Mouse (Mus musculus): Measurements from ENCODE around the gene Fzd5. TPM values are rescaled to one million over a fixed set of nuclear protein-coding genes. Genes with fewer than 3 reads are reported as not detected.

The Fzd5 gene
- polyA plus RNA-seq, 2 experiments: 2.1 to 3.9 TPM

DNA sequence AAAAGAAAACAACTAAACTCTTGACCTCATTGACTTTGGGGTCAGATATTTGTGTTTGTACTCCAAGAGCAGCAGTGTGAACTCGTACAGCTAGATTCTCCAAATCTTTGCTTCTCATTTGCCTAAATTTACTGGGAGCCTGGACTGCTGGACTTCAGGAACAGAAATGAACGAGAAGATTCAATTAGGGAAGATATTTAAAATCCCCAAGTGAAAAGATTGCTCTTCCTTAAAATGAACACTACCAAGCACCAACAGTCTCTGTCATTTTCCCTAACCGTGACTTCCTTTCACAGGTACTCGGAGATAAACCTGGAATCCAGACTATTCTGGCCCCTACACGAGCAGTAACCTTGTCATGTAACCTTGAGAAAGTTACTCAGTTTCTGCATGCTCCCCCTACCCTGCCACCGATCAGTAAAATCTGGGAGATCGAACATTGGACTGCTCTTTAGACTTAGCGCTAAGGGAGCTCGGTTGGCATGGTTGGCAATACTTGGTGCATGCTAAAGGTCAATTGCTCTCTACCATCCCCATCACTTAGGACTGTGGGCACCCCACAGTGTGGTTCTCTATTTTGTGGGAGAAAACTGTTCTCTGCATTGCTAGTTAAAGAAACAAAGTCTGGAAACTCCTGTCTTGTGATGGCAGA is 47.9 kb downstream of the Fzd5 start:
- no peak for TF ChIP-seq POLR2A (IDR thresholded peaks at IDR 0.05; ENCODE audit: borderline replicate concordance, extremely low read depth, insufficient read depth, insufficient read length)
- Histone ChIP-seq H3K4me1 (ENCODE audit: control insufficient read depth, insufficient read depth, low read length) (peaks cover 20% of the 10 kb centered on the region), H3K9me3 (ENCODE audit: control insufficient read depth, low read length) (no peaks in the 10 kb centered on the region), H3K27me3 (ENCODE audit: control insufficient read depth, insufficient read depth, low read length) (no peaks in the 10 kb centered on the region), H3K4me2 (replicated peaks; ENCODE audit: low read depth, low read length, severe bottlenecking) (peak overlapping the region; percentile 86), H3K27ac (replicated peaks; ENCODE audit: low read depth, low read length) (no peak overlapping the region), H3K9ac (ENCODE audit: low read depth, low read length, severe bottlenecking) (peak overlapping the region; percentile 52), H3K4me3 (replicated peaks; ENCODE audit: low read length) (peak overlapping the region; percentile 84), H3K36me3 (ENCODE audit: control insufficient read depth, insufficient read depth, low read length) (no peaks in the 10 kb centered on the region)
- no peak for ATAC-seq (ENCODE audit: low FRiP score, low read depth)
- DNase-seq (ENCODE audit: low spot score): no peak
- WGBS: 23% methylated on average over 9 of the region's 9 CpGs

DNA sequence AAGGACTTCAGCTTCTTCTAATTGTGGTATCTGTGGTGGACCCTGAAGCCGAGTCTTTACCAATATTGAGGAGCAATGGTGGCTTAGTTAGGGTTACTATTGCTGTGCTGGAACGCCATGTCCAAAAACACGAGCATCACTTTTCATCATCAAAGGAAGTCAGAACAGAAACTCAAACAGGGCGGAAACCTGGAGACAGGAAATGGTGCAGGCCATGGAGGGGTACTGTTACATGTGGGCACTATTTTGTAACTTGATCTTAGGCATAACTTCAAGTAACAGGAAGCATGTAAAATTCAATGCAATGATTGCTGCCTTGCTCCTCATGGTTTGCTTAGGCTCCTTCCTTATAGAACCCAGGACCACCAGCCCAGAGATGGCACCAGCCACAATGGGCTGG is 49.5 kb downstream of the Fzd5 start:
- no peaks in the 10 kb centered on the region for H3K9me3 ChIP-seq (ENCODE audit: control insufficient read depth, low read length)
- WGBS: 61% methylated on average over 4 of the region's 4 CpGs
- no peak for TF ChIP-seq POLR2A (IDR thresholded peaks at IDR 0.05; ENCODE audit: borderline replicate concordance, extremely low read depth, insufficient read depth, insufficient read length)
- peaks cover 14% of the 10 kb centered on the region for H3K4me1 ChIP-seq (ENCODE audit: control insufficient read depth, insufficient read depth, low read length)
- H3K27me3 ChIP-seq (ENCODE audit: control insufficient read depth, insufficient read depth, low read length): no peaks in the 10 kb centered on the region
- no peak for ATAC-seq (ENCODE audit: low FRiP score, low read depth)
- H3K9ac ChIP-seq (ENCODE audit: low read depth, low read length, severe bottlenecking): no peak overlapping the region
- H3K36me3 ChIP-seq (ENCODE audit: control insufficient read depth, insufficient read depth, low read length): no peaks in the 10 kb centered on the region
- H3K4me3 ChIP-seq (replicated peaks; ENCODE audit: low read length): no peak overlapping the region
- no peak for DNase-seq (ENCODE audit: low spot score)
- no peak overlapping the region for H3K27ac ChIP-seq (replicated peaks; ENCODE audit: low read depth, low read length)
- H3K4me2 ChIP-seq (replicated peaks; ENCODE audit: low read depth, low read length, severe bottlenecking): no peak overlapping the region

DNA sequence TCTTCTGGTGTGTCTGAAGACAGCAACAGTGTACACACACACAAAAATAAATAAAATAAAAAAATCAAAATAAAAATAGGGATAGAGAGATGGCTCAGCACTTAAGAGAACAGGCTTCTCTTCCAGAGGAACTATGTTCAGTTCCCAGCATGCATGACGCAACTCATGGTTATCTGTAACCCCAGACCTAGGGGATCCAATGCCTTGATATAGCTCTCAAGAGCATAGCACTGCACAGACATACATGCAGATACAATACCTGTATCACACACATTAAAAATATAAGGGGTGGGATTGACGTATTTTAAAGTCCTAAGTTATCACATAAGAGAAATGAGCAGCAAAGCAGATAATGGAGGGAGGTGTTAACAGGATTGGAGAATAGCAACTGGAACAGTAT is 53.1 kb downstream of the Fzd5 start:
- no peak overlapping the region for H3K4me2 ChIP-seq (replicated peaks; ENCODE audit: low read depth, low read length, severe bottlenecking)
- no peak for TF ChIP-seq POLR2A (IDR thresholded peaks at IDR 0.05; ENCODE audit: borderline replicate concordance, extremely low read depth, insufficient read depth, insufficient read length)
- H3K36me3 ChIP-seq (ENCODE audit: control insufficient read depth, insufficient read depth, low read length): no peaks in the 10 kb centered on the region
- 99% methylated on average over 2 of the region's 2 CpGs for WGBS
- DNase-seq (ENCODE audit: low spot score) (no peak), ATAC-seq (ENCODE audit: low FRiP score, low read depth) (no peak)
- no peak overlapping the region for H3K9ac ChIP-seq (ENCODE audit: low read depth, low read length, severe bottlenecking)
- no peak overlapping the region for H3K27ac ChIP-seq (replicated peaks; ENCODE audit: low read depth, low read length)
- no peak overlapping the region for H3K4me3 ChIP-seq (replicated peaks; ENCODE audit: low read length)
- no peaks in the 10 kb centered on the region for H3K9me3 ChIP-seq (ENCODE audit: control insufficient read depth, low read length)
- 0 out of 2 replicates have a peak, but pooled peaks cover under 1% of the 10 kb centered on the region for H3K4me1 ChIP-seq (ENCODE audit: control insufficient read depth, insufficient read depth, low read length)
- no peaks in the 10 kb centered on the region for H3K27me3 ChIP-seq (ENCODE audit: control insufficient read depth, insufficient read depth, low read length)

DNA sequence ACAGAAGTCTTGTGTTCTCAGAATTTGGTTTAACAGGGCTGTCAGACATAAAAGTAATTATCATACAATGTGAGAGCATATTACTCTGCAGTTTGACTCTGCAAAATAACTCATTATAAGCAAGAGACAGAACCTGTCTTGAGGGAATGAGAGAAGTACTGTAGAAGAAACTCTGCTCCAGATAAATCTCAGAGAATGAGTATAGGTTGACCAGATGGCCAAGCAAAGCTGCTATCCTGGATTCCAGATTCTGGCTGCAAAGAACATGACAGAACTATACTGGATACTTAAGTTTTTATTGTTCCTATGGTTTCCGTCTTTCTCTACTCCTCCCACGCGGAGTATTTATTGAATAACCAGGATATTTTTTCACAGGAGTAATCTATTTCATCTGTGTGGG is 54.5 kb downstream of the Fzd5 start:
- no peaks in the 10 kb centered on the region for H3K36me3 ChIP-seq (ENCODE audit: control insufficient read depth, insufficient read depth, low read length)
- no peak for DNase-seq (ENCODE audit: low spot score)
- H3K4me1 ChIP-seq (ENCODE audit: control insufficient read depth, insufficient read depth, low read length): no peaks in the 10 kb centered on the region
- no peak overlapping the region for H3K9ac ChIP-seq (ENCODE audit: low read depth, low read length, severe bottlenecking)
- H3K9me3 ChIP-seq (ENCODE audit: control insufficient read depth, low read length): no peaks in the 10 kb centered on the region
- TF ChIP-seq POLR2A (IDR thresholded peaks at IDR 0.05; ENCODE audit: borderline replicate concordance, extremely low read depth, insufficient read depth, insufficient read length): no peak
- no peaks in the 10 kb centered on the region for H3K27me3 ChIP-seq (ENCODE audit: control insufficient read depth, insufficient read depth, low read length)
- no peak overlapping the region for H3K4me2 ChIP-seq (replicated peaks; ENCODE audit: low read depth, low read length, severe bottlenecking)
- no peak overlapping the region for H3K4me3 ChIP-seq (replicated peaks; ENCODE audit: low read length)
- ATAC-seq (ENCODE audit: low FRiP score, low read depth): no peak
- H3K27ac ChIP-seq (replicated peaks; ENCODE audit: low read depth, low read length): no peak overlapping the region
- WGBS: 83% methylated on average over 3 of the region's 3 CpGs

DNA sequence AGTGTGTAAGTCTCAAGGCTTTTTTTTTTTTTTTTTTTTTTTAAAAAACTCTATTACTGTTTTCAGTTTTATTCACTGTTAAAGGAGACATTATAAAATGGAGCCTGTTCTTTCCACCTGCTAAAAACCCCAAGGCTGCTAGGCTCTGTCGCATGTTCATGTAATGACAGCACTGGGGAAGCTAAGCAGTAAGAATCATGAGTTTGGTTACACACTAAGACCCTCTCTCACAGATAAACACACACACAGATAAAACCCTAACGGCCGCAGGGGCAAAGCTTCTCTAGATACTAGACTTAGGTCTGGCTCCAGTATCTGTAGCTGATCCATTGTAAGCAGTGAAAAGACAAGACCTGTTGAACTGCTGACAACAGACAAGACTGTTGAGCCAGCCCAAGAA is 56.1 kb downstream of the Fzd5 start:
- Histone ChIP-seq H3K9ac (ENCODE audit: low read depth, low read length, severe bottlenecking) (no peak overlapping the region), H3K4me3 (replicated peaks; ENCODE audit: low read length) (no peak overlapping the region), H3K36me3 (ENCODE audit: control insufficient read depth, insufficient read depth, low read length) (no peaks in the 10 kb centered on the region), H3K27ac (replicated peaks; ENCODE audit: low read depth, low read length) (no peak overlapping the region), H3K9me3 (ENCODE audit: control insufficient read depth, low read length) (no peaks in the 10 kb centered on the region), H3K4me1 (ENCODE audit: control insufficient read depth, insufficient read depth, low read length) (peaks cover 3% of the 10 kb centered on the region; the same call in 1 of the 2 replicates), H3K4me2 (replicated peaks; ENCODE audit: low read depth, low read length, severe bottlenecking) (no peak overlapping the region), H3K27me3 (ENCODE audit: control insufficient read depth, insufficient read depth, low read length) (no peaks in the 10 kb centered on the region)
- no peak for DNase-seq (ENCODE audit: low spot score)
- WGBS: 92% methylated on average over 3 of the region's 3 CpGs
- no peak for TF ChIP-seq POLR2A (IDR thresholded peaks at IDR 0.05; ENCODE audit: borderline replicate concordance, extremely low read depth, insufficient read depth, insufficient read length)
- no peak for ATAC-seq (ENCODE audit: low FRiP score, low read depth)

Other genes starting within 250 kb of the Fzd5 start
- gene Creb1, start 205.1 kb downstream of the Fzd5 start, polyA plus RNA-seq (2012; rRNA removed): 19.6 and 19.7 TPM in 2 replicates
- gene Creb1, start 205.1 kb downstream of the Fzd5 start, polyA plus RNA-seq (2014; fragmentation: Nextera tagmentation; extraction: Ambion mirVana): 39.5 and 40.6 TPM in 2 replicates
- gene Mettl21a, start 120.5 kb downstream of the Fzd5 start, polyA plus RNA-seq (2012; rRNA removed): 20.7 and 24.1 TPM in 2 replicates
- gene Mettl21a, start 120.5 kb downstream of the Fzd5 start, polyA plus RNA-seq (2014; fragmentation: Nextera tagmentation; extraction: Ambion mirVana): 26.1 and 27.6 TPM in 2 replicates
- gene Ccnyl1, start 47.3 kb downstream of the Fzd5 start, polyA plus RNA-seq (2012; rRNA removed): 40.8 and 41.5 TPM in 2 replicates
- 9.4 and 9.9 TPM in 2 replicates for gene Ccnyl1, start 47.3 kb downstream of the Fzd5 start, polyA plus RNA-seq (2014; fragmentation: Nextera tagmentation; extraction: Ambion mirVana)
- 3.7 and 3.9 TPM in 2 replicates for gene Plekhm3, start 219.1 kb upstream of the Fzd5 start, polyA plus RNA-seq (2012; rRNA removed)
- 6.0 and 8.0 TPM in 2 replicates for gene Plekhm3, start 219.1 kb upstream of the Fzd5 start, polyA plus RNA-seq (2014; fragmentation: Nextera tagmentation; extraction: Ambion mirVana)